Mouse (Mus musculus) mature B cell (primary cell): ENCODE results near the gene Psmd1.
"Not testable (repeated sequence)": the region's sequence is repeated elsewhere in the genome, so short reads cannot be mapped to it uniquely, and the experiment has no call there.

Experiments used
- in situ Hi-C: fragments of 300-500 bp; cut with MboI; formaldehyde crosslinking; loops from 2 replicates; pipeline ENCODE4 v1.14.3; 2019

Psmd1 gene

GRCm38 (mm10) chr1:86064271-86064991 is at the start of gene Psmd1:
Psmd1 (plus strand) TSS chr1:86064387.
- in situ Hi-C loops: no loop called here

DNA sequence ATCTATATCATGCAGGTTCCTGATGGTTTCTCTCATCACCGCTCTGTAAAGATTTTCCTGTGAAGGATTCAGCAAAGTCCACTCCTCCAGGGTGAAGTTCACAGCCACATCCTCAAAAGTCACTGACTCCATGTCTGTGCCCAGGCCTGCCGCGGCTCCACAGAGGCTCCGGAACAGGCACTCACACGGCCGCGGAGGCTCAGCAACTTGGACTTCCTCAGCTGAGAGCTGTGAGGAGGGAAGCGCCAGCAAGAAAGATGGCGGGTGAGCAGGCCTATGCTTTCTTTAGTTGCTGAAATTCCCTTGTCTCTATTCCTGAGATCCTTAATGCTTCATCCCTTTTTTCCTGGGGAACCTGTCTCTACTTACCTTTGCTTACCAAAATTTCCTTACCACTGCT is 48.4 kb upstream of the Psmd1 start:
- in situ Hi-C loops: not testable (repeated sequence)

DNA sequence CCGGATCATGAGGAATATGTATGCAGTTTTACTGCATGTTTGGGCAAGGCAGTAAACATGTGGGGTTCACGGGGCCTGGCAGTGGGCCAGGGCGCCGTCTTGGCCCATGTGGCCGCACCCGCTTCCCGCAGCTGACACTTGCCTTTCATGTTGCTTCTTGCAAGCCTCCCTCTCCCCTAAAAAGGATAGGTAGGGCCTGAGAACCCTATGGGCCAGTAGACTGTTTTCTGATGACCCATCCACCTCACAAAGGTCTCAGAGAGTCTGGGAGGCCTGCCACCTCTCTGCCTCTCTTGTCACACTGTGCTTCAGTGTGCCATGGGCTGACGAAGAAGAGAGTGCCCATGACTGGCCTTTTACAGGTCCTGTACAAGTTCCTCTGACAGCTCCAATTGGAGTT is 47.7 kb upstream of the Psmd1 start, which contains the start of gene Spata3:
TSS of gene Spata3 (plus strand) at position 301 of the 400 bp plus-strand sequence.
- in situ Hi-C loops: no loop called here

- in situ Hi-C loops: no loop called here
These were observed 45.7 kb upstream of the Psmd1 start for GRCm38 (mm10) chr1:86018235-86019055.

- in situ Hi-C loops: no loop called here
These were observed 42.7 kb upstream of the Psmd1 start for GRCm38 (mm10) chr1:86021365-86021989.

- in situ Hi-C loops: no loop called here
These were observed 31.8 kb upstream of the Psmd1 start for GRCm38 (mm10) chr1:86032273-86032987.

DNA sequence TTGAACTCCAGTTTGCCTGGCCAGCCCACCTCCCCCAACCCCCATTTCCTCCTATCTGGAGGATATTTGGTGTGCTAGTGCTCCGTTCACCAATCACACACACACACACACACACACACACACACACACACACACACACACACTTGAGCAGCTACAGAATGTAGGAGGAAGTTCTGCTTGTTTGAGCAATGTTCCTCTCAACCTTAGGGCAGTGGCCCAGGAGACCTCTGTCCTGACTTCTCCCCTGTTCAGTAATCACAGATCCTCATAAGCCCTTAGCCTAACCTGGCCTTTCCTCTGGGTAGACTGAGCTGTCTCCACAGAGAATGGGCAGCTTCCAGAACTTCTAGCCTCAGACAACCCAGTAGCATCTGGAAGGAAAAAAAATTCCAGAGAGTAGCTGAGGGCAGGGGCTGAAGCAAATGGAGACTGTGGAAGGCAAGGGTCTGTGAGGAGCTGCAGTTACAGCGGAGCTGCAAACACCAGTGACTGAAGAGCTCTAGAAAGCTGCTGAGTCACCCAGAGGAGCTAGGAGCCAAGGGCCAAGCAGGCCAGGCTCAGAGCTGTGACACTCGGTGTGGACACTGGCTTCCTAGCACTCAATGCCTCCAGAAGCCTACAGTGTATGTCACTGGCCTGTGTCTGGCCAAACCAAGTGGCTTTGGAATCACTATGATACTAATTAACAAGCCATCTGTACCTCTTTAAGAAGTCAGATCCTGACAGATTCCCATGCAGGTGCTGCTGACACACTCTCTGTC is 25.8 kb upstream of the Psmd1 start:
- in situ Hi-C loops: no loop called here

- in situ Hi-C loops: no loop called here
These were observed 24.1 kb upstream of the Psmd1 start for GRCm38 (mm10) chr1:86040131-86040530.

DNA sequence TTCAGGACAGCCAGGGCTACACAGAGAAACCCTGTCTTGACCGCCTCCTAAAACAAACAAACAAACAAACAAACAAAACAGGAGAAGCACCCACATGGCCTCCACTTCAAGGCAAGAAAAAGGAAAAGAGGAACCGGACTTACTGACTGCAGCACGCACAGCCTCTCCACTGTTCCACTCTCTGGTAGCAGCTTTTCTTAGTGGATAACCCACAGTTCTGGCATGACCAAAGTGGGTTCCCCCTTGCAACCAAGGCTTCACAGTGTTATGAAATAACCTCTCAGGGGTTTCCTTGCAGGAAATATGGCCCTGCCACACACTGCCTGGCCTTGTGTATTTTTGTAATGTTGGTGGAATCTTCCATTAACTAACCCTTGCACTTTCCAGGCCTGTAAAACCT is 23.4 kb upstream of the Psmd1 start:
- in situ Hi-C loops: no loop called here

GRCm38 (mm10) chr1:86045056-86045455 is 19.1 kb upstream of the Psmd1 start:
- in situ Hi-C loops: no loop called here

DNA sequence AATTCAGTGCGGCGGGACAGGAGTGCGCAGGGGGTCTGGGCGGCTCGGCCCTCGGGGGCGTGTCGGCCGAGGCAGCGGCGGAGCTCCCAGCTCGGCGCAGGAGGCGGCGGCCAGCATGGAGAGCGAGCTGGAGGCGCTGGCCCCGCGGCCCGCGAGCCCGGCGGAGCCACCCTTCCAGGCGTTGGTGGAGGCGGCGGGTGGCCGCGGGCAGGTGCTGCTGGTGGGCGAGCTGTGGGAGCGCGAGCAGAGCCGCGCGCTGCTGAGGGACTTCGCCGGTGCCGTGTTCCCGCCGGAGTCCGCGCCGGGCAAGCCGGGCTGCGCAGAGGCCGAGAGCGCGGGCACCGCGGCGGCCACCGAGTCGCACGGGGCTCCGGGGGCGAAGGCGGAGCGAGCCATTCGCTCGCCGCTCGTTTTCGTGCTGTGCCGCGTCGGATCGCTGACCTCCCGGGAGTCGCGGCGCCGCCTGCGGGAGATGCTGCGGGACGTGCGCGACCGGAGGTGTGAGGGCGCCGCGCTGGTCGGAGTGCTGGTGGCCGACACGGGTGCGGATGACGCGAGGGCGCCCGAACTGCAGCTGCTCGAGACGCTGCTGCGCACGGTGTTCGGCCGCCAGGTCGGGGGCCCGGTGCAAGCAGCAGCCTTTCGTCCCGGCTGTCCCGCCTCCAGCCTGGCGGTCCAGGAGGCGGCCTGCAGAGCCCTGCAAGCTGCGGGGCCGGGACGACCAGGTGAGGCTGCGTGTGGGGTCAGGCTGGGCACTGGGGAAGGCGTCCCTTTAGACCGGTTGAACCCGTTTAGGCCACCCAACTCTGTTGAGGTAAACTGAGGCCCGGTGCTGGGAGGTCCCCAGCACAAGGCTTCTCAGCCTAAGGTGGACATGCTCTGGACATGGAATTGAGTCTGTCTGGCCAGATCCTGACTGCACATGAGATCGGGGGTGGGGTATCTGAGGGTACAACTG is 18.1 kb upstream of the Psmd1 start, which contains the start of gene 2810459M11Rik:
TSS of gene 2810459M11Rik (plus strand) at position 16 of the 958 bp plus-strand sequence.
- in situ Hi-C loops: no loop called here

- in situ Hi-C loops: no loop called here
These were observed 17.2 kb upstream of the Psmd1 start for GRCm38 (mm10) chr1:86046833-86047563.

GRCm38 (mm10) chr1:86048231-86048630 is 16.0 kb upstream of the Psmd1 start:
- in situ Hi-C loops: no loop called here

- in situ Hi-C loops: no loop called here
These were observed 15.4 kb upstream of the Psmd1 start for GRCm38 (mm10) chr1:86048744-86049143.

DNA sequence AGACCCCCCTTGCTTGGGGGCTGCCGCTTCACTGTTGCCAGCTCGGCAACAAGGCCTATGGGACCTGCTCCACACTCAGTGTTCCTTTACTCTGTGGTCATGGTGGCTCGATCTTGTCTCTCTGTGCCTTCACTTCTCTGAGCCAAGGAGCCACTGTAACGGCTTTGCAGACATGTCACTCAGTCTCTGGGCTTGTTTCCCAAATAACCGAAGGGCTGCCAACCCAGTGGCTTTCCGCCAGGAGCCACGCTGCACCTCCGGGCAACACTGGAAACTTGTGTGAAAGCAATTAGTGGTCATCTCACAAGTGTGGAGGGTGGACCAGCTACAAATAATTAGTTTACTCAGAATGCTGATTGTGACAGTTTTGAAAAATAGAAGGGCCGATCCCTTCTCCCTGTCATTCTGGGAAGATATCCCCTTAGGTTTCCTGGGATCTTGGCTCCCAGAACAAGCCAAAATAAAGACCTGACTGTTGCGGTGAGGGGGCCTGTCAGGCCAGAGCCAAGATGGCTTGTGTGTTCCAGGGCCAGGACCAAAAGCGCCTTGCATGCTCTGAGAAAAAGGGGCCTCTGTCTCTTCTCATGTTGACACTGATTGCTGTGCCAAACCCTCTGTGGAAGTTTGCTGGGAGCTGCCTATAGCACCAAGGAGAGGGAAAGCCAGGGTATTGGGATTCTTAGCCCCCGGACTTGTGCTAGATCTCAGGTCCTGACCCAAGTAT is 10.8 kb upstream of the Psmd1 start:
- in situ Hi-C loops: no loop called here

- in situ Hi-C loops: no loop called here
These were observed 9.2 kb upstream of the Psmd1 start for GRCm38 (mm10) chr1:86054943-86055342.

DNA sequence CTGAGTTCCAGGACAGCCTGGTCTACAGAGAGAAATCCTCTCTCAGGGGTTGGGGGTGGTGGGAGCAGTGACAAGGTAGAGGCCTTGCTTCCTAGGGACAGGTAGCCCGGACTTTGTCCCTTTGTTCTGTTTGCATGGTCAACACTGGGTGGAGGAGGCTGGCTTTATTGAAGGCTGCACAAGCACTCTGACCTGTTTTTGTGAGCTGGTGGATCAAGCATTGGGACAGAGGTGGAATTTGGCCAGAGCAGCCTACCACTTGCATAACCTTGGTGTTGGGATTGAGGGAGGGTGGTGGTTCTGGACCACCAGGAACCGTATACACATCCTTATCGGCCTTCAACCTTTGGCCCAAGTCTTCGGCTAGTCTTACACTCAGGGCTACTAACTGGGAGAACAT is 7.9 kb upstream of the Psmd1 start:
- in situ Hi-C loops: no loop called here
